Mouse (Mus musculus): ENCODE measurements around the gene Ift88. TPM values are rescaled to one million over a fixed set of nuclear protein-coding genes. Genes with fewer than 3 reads are reported as not detected.

The Ift88 gene
- polyA plus RNA-seq, 2 experiments: 1.6 TPM

DNA sequence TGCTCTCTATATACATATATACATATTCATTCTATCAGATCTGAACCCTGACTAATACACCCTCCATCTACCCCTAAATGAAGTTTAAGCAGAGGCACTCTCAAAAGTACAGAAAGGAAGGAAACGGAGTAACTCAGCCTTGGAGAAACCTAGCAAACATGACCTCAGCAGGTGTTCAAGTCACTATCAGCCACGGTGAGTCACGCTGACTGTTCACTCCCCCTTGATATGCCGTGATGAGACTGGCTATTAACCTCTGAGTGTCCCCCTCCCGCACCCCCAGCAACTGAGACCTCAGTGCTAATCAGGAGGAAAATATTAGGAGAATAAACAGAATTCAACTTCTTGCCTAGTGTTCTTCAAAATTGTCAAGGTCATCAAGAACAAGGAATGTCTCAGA lies 38.2 kb upstream of the Ift88 start:
- H3K4me2 ChIP-seq (ENCODE audit: low read depth): no peak overlapping the region
- no peaks in the 10 kb centered on the region for H3K27me3 ChIP-seq (ENCODE audit: control insufficient read depth, insufficient read depth, low read length)
- ATAC-seq (ENCODE audit: insufficient read depth) (no peak), DNase-seq (ENCODE audit: low read depth in 3 of 3, low spot score in 3 of 3) (no peak)
- 57% methylated on average over 5 of the region's 5 CpGs for WGBS (ENCODE audit: insufficient replicate concordance)
- H3K27ac ChIP-seq: no peak overlapping the region
- no peak overlapping the region for H3K4me3 ChIP-seq (ENCODE audit: insufficient read depth in 1 of 2, low read depth in 2 of 2, low read length in 2 of 2)
- H3K4me1 ChIP-seq (replicated peaks; ENCODE audit: control insufficient read depth in 2 of 2, insufficient read depth in 2 of 2, low read length in 1 of 2): peaks cover 0 to 13% of the 10 kb centered on the region in 2 experiments; a peak in 1 of 4 replicates
- TF ChIP-seq EP300 (IDR thresholded peaks at IDR 0.05; ENCODE audit: low read depth): no peak
- no peak for TF ChIP-seq CTCF (IDR thresholded peaks at IDR 0.05; ENCODE audit: low read depth)
- no peak overlapping the region for H3K9ac ChIP-seq (replicated peaks)
- H3K9me3 ChIP-seq (ENCODE audit: control insufficient read depth, low read length): no peaks in the 10 kb centered on the region
- no peaks in the 10 kb centered on the region for H3K36me3 ChIP-seq (replicated peaks; ENCODE audit: control insufficient read depth, insufficient read depth, low read depth)

DNA sequence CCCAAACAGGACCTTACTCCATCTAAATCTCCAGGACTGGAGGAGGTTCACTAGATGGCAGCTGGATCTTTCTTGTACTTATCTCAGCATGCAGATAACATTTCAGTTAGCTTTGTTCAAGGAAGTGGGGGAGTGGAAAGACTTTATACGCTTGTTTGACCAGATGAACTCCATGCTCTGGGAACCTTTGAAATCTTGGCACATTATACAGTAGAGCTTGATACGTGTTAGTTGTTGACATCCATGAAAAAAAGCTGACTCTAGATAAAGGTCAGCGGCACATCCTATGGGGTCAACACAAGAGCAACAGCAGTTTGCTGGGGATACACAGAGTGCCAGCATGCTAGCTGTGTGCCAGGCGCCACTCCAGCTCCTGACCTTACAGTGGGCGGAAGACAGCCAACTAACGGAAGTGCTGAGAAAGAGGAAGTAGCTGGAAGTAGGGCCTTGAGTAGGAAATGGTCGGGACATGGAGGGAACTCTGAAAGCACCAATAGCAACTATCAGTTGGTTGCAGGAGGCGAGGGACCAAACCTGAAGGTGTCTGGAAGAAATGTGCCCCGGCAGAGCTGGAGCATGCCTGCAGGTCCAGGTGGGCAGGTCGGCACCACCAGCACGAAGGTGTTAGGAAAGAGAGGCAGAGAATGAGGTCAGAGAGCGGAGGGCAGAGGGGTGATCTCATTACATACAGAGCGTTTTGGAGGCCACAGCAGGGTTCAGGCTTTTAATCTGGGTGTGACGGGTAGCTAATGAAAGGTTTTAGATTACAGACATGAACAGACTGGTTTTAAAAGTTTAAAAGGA lies 36.9 kb upstream of the Ift88 start:
- H3K9me3 ChIP-seq (ENCODE audit: control insufficient read depth, low read length): no peaks in the 10 kb centered on the region
- peaks cover 0 to 13% of the 10 kb centered on the region in 2 experiments; a peak in 1 of 4 replicates for H3K4me1 ChIP-seq (replicated peaks; ENCODE audit: control insufficient read depth in 2 of 2, insufficient read depth in 2 of 2, low read length in 1 of 2)
- H3K36me3 ChIP-seq (replicated peaks; ENCODE audit: control insufficient read depth, insufficient read depth, low read depth): no peaks in the 10 kb centered on the region
- H3K27ac ChIP-seq: no peak overlapping the region
- H3K9ac ChIP-seq (replicated peaks): no peak overlapping the region
- H3K27me3 ChIP-seq (ENCODE audit: control insufficient read depth, insufficient read depth, low read length): no peaks in the 10 kb centered on the region
- H3K4me2 ChIP-seq (ENCODE audit: low read depth): no peak overlapping the region; the same call in 1 of the 2 replicates
- TF ChIP-seq CTCF (IDR thresholded peaks at IDR 0.05; ENCODE audit: low read depth): no peak
- 0 out of 2 replicates have a peak, but pooled peaks have one; percentile 9 for TF ChIP-seq EP300 (IDR thresholded peaks at IDR 0.05; ENCODE audit: low read depth)
- H3K4me3 ChIP-seq (ENCODE audit: insufficient read depth in 1 of 2, low read depth in 2 of 2, low read length in 2 of 2): no peak overlapping the region
- 33% methylated on average over 14 of the region's 14 CpGs for WGBS (ENCODE audit: insufficient replicate concordance)
- DNase-seq (ENCODE audit: low read depth in 3 of 3, low spot score in 3 of 3) (no peak), ATAC-seq (ENCODE audit: insufficient read depth) (peak; percentile 48; the same call in 1 of the 2 replicates)

DNA sequence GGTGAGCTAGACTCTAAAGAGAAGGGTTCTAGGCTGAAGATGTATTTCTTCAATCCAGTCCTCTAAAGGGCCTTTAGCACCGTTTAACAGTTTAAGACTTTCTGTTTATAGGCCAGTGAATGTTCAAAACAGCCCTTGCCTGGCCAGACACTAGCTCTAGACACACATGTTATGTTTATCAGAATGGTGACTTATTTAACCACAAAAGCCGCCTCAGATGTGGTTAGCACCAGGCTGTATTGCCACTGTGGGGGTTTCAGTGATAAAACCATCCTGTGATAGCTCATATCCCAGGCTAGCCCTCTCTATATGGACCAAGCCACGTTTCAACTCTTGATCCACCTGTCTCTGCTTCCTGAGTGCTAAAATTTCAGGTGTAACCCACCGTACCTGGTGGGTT lies 32.2 kb upstream of the Ift88 start:
- peak; percentile 31; the same call in 1 of the 2 replicates for ATAC-seq (ENCODE audit: insufficient read depth)
- H3K4me1 ChIP-seq (replicated peaks; ENCODE audit: control insufficient read depth in 2 of 2, insufficient read depth in 2 of 2, low read length in 1 of 2): peaks cover 0 to 11% of the 10 kb centered on the region in 2 experiments; a peak in 1 of 4 replicates
- TF ChIP-seq EP300 (IDR thresholded peaks at IDR 0.05; ENCODE audit: low read depth) (no peak), CTCF (IDR thresholded peaks at IDR 0.05; ENCODE audit: low read depth) (no peak)
- no peaks in the 10 kb centered on the region for H3K36me3 ChIP-seq (replicated peaks; ENCODE audit: control insufficient read depth, insufficient read depth, low read depth)
- H3K27ac ChIP-seq: no peak overlapping the region
- H3K9ac ChIP-seq (replicated peaks): no peak overlapping the region
- no peak overlapping the region for H3K4me3 ChIP-seq (ENCODE audit: insufficient read depth in 1 of 2, low read depth in 2 of 2, low read length in 2 of 2)
- no peaks in the 10 kb centered on the region for H3K9me3 ChIP-seq (ENCODE audit: control insufficient read depth, low read length)
- no peak overlapping the region for H3K4me2 ChIP-seq (ENCODE audit: low read depth)
- WGBS (ENCODE audit: insufficient replicate concordance): 23% methylated on average over 4 of the region's 4 CpGs
- H3K27me3 ChIP-seq (ENCODE audit: control insufficient read depth, insufficient read depth, low read length): no peaks in the 10 kb centered on the region
- DNase-seq (ENCODE audit: low read depth in 3 of 3, low spot score in 3 of 3): no peak

DNA sequence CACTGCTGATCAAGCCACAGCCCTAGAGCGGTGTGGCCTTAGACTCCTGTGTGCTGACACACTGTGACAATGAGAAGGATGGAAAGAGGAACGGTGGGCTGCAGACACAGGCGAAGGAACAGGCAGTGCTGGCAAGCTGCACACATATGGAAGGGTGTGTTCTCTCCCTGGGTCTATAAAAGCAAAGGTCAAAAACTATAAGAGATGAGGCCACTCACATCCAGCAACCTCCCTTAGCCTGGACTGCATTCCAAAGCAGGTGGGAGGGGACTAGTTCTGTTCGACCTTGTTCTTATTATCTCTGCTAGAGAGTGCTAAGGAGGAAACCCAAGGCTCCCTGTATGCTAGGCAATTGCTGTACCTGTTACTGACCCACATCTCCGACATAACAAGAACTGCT lies 31.6 kb upstream of the Ift88 start:
- ATAC-seq (ENCODE audit: insufficient read depth): no peak
- no peaks in the 10 kb centered on the region for H3K27me3 ChIP-seq (ENCODE audit: control insufficient read depth, insufficient read depth, low read length)
- peaks cover 0 to 4% of the 10 kb centered on the region in 2 experiments; a peak in 1 of 4 replicates for H3K4me1 ChIP-seq (replicated peaks; ENCODE audit: control insufficient read depth in 2 of 2, insufficient read depth in 2 of 2, low read length in 1 of 2)
- WGBS (ENCODE audit: insufficient replicate concordance): 53% methylated on average over 5 of the region's 5 CpGs
- no peak overlapping the region for H3K4me2 ChIP-seq (ENCODE audit: low read depth)
- H3K9me3 ChIP-seq (ENCODE audit: control insufficient read depth, low read length): no peaks in the 10 kb centered on the region
- no peak for TF ChIP-seq EP300 (IDR thresholded peaks at IDR 0.05; ENCODE audit: low read depth)
- TF ChIP-seq CTCF (IDR thresholded peaks at IDR 0.05; ENCODE audit: low read depth): no peak
- H3K9ac ChIP-seq (replicated peaks): no peak overlapping the region
- no peak for DNase-seq (ENCODE audit: low read depth in 3 of 3, low spot score in 3 of 3)
- no peak overlapping the region for H3K4me3 ChIP-seq (ENCODE audit: insufficient read depth in 1 of 2, low read depth in 2 of 2, low read length in 2 of 2)
- no peaks in the 10 kb centered on the region for H3K36me3 ChIP-seq (replicated peaks; ENCODE audit: control insufficient read depth, insufficient read depth, low read depth)
- no peak overlapping the region for H3K27ac ChIP-seq

DNA sequence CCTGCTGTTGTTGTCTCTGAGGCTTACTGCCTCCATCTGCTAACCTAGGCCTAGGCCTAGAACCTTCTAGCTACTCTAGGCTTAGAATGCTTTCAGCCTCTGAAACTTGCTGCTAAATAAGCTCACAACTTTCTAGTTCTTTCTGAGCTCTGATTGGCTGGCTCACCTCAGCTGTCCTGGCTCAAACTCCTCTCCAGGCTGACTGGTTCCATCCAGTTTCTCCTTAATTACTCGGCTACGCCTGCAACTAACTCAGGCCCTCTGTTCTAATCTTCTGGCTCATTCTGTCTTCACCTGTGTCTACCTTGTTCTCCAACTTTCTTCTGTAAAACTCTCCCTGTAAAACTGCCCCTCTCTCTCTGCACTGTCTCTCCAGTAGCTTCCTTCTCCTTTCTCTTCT lies 28.4 kb upstream of the Ift88 start:
- no peak overlapping the region for H3K27ac ChIP-seq
- 74% methylated on average over 2 of the region's 2 CpGs for WGBS (ENCODE audit: insufficient replicate concordance)
- H3K9me3 ChIP-seq (ENCODE audit: control insufficient read depth, low read length): no peaks in the 10 kb centered on the region
- DNase-seq (ENCODE audit: low read depth in 3 of 3, low spot score in 3 of 3) (no peak), ATAC-seq (ENCODE audit: insufficient read depth) (no peak)
- no peak overlapping the region for H3K9ac ChIP-seq (replicated peaks)
- TF ChIP-seq EP300 (IDR thresholded peaks at IDR 0.05; ENCODE audit: low read depth) (no peak), CTCF (IDR thresholded peaks at IDR 0.05; ENCODE audit: low read depth) (no peak)
- no peaks in the 10 kb centered on the region for H3K27me3 ChIP-seq (ENCODE audit: control insufficient read depth, insufficient read depth, low read length)
- no peak overlapping the region for H3K4me2 ChIP-seq (ENCODE audit: low read depth)
- no peak overlapping the region for H3K4me3 ChIP-seq (ENCODE audit: insufficient read depth in 1 of 2, low read depth in 2 of 2, low read length in 2 of 2)
- H3K36me3 ChIP-seq (replicated peaks; ENCODE audit: control insufficient read depth, insufficient read depth, low read depth): no peaks in the 10 kb centered on the region
- peaks cover 0 to 10% of the 10 kb centered on the region in 2 experiments; a peak in 3 of 4 replicates for H3K4me1 ChIP-seq (replicated peaks; ENCODE audit: control insufficient read depth in 2 of 2, insufficient read depth in 2 of 2, low read length in 1 of 2)
